Mouse (Mus musculus) small intestine, adult 2 months (tissue): ENCODE measurements around the gene Cdc16. TPM values are rescaled to one million over a fixed set of nuclear protein-coding genes. Genes with fewer than 3 reads are reported as not detected.
"Not testable (repeated sequence)": the region's sequence is repeated elsewhere in the genome, so short reads cannot be mapped to it uniquely, and the experiment has no call there.

ENCODE experiments used
- H3K27ac ChIP-seq: fragments of 200-500 bp; 2 replicates; pipeline ENCODE4 v1.5.1; 2012; ENCODE audit warnings: low read depth, low read length, control low read depth, inconsistent platforms; ENCODE audit not compliant: insufficient read depth
- H3K27me3 ChIP-seq: fragments of 200-500 bp; 2 replicates; pipeline ENCODE4 v1.6.1; 2012; ENCODE audit warnings: mild to moderate bottlenecking, moderate library complexity, low read length, inconsistent platforms; ENCODE audit not compliant: control insufficient read depth, insufficient read depth
- H3K36me3 ChIP-seq: fragments of 200-500 bp; 2 replicates; pipeline ENCODE4 v1.6.1; 2012; ENCODE audit warnings: mild to moderate bottlenecking, low read length, control low read depth, inconsistent platforms; ENCODE audit not compliant: control insufficient read depth, insufficient read depth
- H3K4me1 ChIP-seq: fragments of 200-500 bp; 2 replicates; pipeline ENCODE4 v1.6.1; 2012; ENCODE audit warnings: low read length, inconsistent platforms, mixed read lengths; ENCODE audit not compliant: control insufficient read depth, insufficient read depth, insufficient read length
- H3K4me3 ChIP-seq: fragments of 200-500 bp; 2 replicates; pipeline ENCODE4 v1.5.1; 2012; ENCODE audit warnings: low read depth, mild to moderate bottlenecking, control low read depth, inconsistent platforms, low read length, moderate library complexity
- CTCF ChIP-seq: fragments of 200-500 bp; IDR thresholded peaks from 2 replicates; pipeline ENCODE4 v1.5.1; 2012; ENCODE audit warnings: low read depth, mild to moderate bottlenecking, control low read depth, inconsistent platforms, low read length, moderate library complexity, mixed read lengths; ENCODE audit not compliant: insufficient replicate concordance, insufficient read length; ENCODE audit errors: extremely low read depth
- POLR2A ChIP-seq: fragments of 200-500 bp; IDR thresholded peaks from 2 replicates; pipeline ENCODE4 v1.6.1; 2012; ENCODE audit warnings: low read depth, mild to moderate bottlenecking, control low read depth, inconsistent platforms, low read length, moderate library complexity
- WGBS: fragments of 180-500 bp; shearing (Covaris S2); methylation state at CpG from one replicate; pipeline ENCODE4 v1.1.7; 2018; 5-methylcytosine and 5-hydroxymethylcytosine counted together
- polyA plus RNA-seq: library from polyadenylated mRNA; depleted of rRNA; stranded (reverse); fragments of >200 nt; gene quantifications from 2 replicates; pipeline ENCODE4 v1.2.3, GENCODE M21; 2012

The Cdc16 gene
- polyA plus RNA-seq, 1 experiment: 17.5 TPM

DNA sequence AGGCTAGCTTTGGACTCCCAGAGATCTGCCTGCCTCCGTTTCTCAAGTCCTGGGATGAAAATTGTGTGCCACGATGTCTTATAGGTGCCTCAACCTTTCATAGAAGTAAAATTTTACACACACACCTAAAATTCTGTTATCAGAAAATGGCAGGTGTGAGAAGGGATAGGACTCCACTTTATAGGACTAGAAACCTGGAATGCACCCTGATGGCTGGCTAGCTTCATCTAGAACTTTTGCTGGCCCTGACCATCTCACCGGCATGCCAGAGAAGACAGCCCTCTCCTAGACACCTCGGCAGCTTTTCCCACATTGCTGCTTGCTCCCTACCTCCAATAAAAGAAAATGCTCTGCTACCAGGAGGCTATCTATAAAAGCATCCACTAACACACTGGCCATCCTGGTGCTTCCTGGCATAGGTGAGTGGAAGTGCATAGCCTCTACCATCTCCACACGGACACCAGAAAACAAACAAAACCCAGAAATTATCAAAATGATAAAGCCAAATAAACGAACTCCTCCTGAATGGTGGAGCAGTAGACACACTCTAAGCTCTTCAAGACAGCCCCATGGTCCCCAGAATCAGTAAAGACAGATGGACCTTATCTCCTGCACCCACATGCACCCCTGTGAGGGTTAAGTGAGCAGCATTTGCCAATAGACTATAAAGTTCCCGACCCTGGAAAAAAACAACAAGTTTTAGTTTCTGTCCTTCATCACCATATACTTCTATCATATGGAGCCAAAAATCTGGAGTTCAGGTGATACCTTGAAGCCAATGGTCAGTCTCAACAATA is 16.5 kb upstream of the Cdc16 start:
- Histone ChIP-seq H3K36me3 (no peaks in the 10 kb centered on the region), H3K4me1 (peaks cover 5% of the 10 kb centered on the region), H3K27me3 (no peaks in the 10 kb centered on the region), H3K4me3 (no peak overlapping the region), H3K27ac (no peak overlapping the region)
- WGBS: 73% methylated on average over 7 of the region's 7 CpGs
- no peak for TF ChIP-seq CTCF
- TF ChIP-seq POLR2A: no peak

DNA sequence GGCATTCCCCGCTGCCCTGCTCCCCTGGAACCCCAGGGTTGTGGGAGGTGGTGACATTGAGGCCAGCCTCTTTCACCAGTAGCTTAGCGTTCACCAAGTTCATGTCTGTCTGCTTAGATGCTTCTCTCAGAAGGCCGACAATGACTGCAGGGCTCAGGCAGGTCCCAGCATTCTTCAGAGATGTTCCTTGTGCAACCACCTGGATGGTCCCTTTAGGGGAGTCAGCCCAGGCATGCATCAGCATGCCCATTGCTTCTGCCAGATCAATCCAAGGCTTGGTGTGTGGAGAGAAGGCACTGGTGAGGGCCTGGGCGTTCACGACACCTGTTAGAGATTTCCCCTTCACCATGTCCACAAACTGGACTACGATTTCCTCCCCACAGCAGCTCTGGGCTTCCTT is 11.3 kb upstream of the Cdc16 start:
- H3K36me3 ChIP-seq: not testable (repeated sequence)

DNA sequence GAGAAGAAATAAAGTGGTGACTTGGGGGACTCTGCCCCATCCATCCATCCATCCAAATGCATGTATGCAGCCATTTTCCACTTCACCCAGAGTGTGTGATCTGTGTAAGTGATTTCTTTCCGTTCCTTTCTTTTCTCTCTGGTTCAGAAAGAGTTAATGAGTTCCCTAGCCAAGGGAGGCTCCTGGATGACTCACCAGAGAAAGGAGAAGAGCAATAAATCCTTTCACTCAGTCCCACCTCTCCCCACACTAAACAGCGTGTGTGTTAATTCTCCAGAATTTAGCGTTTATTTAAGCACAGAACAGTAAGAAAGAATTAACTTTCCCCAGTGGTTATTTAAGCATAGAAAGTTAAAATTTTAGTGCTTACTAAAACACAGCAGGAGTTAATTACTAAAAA is 9.8 kb upstream of the Cdc16 start:
- no peak for TF ChIP-seq CTCF
- no peak for TF ChIP-seq POLR2A
- 7% methylated on average over 3 of the region's 3 CpGs for WGBS
- no peaks in the 10 kb centered on the region for H3K36me3 ChIP-seq
- H3K4me3 ChIP-seq: no peak overlapping the region
- peaks cover 14% of the 10 kb centered on the region for H3K4me1 ChIP-seq
- no peak overlapping the region for H3K27ac ChIP-seq
- H3K27me3 ChIP-seq: no peaks in the 10 kb centered on the region

More for the DNA sequence above, 11.3 kb upstream of the Cdc16 start:
- peaks cover 14% of the 10 kb centered on the region for H3K4me1 ChIP-seq
- H3K27ac ChIP-seq, H3K4me3 ChIP-seq, H3K27me3 ChIP-seq: not testable (repeated sequence)
- WGBS: 80% methylated on average over 5 of the region's 6 CpGs

DNA sequence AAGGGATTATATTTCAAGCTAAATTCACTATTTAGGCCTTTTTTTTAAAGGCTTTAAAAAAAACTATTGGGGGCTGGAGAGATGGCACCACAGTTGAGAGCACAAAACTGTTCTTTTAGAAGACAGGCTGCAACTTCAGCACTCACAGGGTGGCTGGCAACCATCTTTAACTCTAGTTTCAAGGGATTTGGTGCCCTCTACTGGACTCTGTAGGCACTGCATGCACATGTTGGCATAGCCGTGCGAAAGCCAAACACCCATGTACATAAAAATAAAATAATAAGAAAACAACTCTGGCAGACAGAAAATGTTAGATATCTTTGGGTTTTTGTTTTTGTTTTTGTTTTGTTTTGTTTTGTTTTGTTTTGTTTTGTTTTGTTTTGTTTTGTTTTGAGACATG is 3.8 kb upstream of the Cdc16 start:
- H3K27me3 ChIP-seq: no peaks in the 10 kb centered on the region
- no peak overlapping the region for H3K4me3 ChIP-seq
- TF ChIP-seq CTCF (peak; percentile 66; the same call in 1 of the 2 replicates), POLR2A (no peak)
- H3K36me3 ChIP-seq: no peaks in the 10 kb centered on the region
- no peak overlapping the region for H3K27ac ChIP-seq
- peaks cover 11% of the 10 kb centered on the region for H3K4me1 ChIP-seq
- WGBS: 31% methylated on average over 2 of the region's 2 CpGs

DNA sequence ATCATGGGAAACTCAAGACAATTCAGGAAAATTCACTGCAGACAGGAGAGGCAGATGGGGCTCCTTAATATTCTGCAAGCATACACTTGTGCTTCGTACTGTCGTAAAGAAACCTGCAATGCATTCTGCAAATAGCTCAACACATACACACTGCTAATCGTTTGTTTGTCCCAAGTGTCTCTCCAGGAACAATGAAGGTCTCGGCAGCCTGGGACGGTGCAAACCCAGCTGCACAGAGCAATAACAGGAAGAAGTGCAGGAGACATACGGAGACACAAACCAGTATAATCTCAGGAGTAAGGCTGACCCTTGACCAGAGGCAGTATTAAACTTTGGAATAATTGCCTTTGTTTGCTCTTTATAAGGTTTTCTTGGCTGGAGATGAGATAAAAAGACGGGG is 996 bp upstream of the Cdc16 start:
- H3K4me3 ChIP-seq: no peak overlapping the region
- no peaks in the 10 kb centered on the region for H3K27me3 ChIP-seq
- TF ChIP-seq POLR2A (no peak), CTCF (no peak)
- H3K27ac ChIP-seq: peak overlapping the region; percentile 58; the same call in 1 of the 2 replicates
- WGBS: 23% methylated on average over 7 of the region's 7 CpGs
- H3K36me3 ChIP-seq: peaks cover 6% of the 10 kb centered on the region
- H3K4me1 ChIP-seq: peaks cover 11% of the 10 kb centered on the region

DNA sequence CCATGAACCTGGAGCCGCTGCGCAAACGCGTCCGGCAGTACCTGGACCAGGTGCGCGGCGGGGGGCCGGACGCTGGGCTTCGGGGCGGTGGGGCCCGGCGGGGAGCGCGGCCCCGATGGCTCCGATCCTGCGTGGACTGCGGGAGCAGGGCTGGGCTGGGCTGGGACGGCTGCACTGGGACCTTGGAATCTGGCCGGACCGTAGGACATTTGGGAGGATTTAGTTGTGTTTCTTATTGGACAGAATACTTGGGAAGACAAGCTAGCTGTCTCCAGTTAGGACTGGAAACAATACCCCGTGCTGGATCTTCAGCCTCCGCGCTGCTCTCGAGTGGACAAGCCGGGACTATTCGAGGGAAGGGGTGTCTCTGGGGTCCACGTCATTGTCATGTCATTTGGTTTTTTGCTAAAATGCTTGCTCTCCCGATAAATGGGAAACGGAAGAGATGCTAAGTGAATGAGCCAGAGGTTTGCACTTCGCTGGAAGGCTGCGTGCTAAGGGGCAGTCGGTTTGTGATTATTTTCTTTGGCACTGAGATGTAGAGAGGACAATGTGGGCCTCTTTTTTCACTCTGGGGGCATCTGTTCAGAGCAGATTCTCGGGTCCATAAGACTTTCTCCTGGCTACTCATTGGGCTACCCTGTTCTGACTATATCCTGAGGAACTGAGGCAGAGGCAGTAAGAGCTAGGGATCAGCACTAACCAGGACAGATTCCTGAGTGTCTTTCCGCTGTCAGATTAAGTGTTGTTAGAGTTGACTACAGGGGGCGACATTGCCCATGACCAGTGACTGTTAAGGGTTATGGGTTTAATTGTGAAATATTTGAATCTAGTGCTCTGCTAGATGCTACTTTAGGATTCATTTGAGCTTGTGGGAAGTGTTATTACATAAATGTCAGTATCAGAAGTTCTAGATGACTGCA is 590 bp downstream of the Cdc16 start:
- H3K27ac ChIP-seq: no peak overlapping the region
- WGBS: 1% methylated on average over 38 of the region's 38 CpGs

DNA sequence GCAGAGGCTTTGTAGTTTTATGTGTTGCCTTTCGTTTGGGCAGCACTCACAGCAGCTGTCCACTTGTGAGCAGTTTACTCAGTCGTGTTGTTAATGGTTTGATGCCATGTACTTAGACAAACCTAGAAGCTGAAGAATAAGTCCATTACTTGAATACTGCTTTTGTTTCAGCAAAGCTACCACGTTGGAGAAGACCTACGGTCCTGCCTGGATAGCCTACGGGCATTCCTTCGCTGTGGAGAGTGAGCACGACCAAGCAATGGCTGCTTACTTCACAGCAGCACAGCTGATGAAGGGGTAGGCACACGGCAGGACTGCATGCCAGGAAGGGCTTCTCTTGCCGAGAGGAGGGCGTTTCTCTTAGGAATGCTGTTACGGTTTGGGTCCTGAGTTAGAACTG is 11.7 kb downstream of the Cdc16 start:
- WGBS: 85% methylated on average over 11 of the region's 11 CpGs
- Histone ChIP-seq H3K27me3 (no peaks in the 10 kb centered on the region), H3K4me3 (no peak overlapping the region), H3K27ac (no peak overlapping the region), H3K36me3 (peaks cover 63% of the 10 kb centered on the region), H3K4me1 (no peaks in the 10 kb centered on the region)
- TF ChIP-seq POLR2A (no peak), CTCF (no peak)

More for the DNA sequence above, 590 bp downstream of the Cdc16 start:
- Histone ChIP-seq H3K4me3 (peak overlapping the region; percentile 77), H3K27me3 (no peaks in the 10 kb centered on the region), H3K4me1 (peaks cover 11% of the 10 kb centered on the region), H3K36me3 (peaks cover 16% of the 10 kb centered on the region)
- TF ChIP-seq POLR2A (no peak), CTCF (no peak)
